Mouse (Mus musculus) embryonic fibroblast, embryonic 13.5 days (primary cell): ENCODE measurements around the gene Gpx2.

Source experiments
- CTCF ChIP-seq: IDR thresholded peaks from 2 replicates; pipeline ENCODE4 v1.5.1; 2011; ENCODE audit warnings: mild to moderate bottlenecking, control low read depth, low read length, moderate library complexity, borderline replicate concordance; ENCODE audit not compliant: insufficient read depth
- POLR2A ChIP-seq: IDR thresholded peaks from 2 replicates; pipeline ENCODE4 v1.6.1; 2011; ENCODE audit warnings: low read depth, mild to moderate bottlenecking, control low read depth, low read length, moderate library complexity

- TF ChIP-seq POLR2A = no peak
- no peak; the same call in 1 of the 2 replicates for TF ChIP-seq CTCF
Measured at GRCm38 (mm10) chr12:76752652-76753318, 42.6 kb downstream of the Gpx2 start.
